Mouse (Mus musculus): Measurements from ENCODE around the gene Serpina7.

- no peak for TF ChIP-seq GATA1 (IDR thresholded peaks at IDR 0.05; ENCODE audit: borderline replicate concordance, low read length)
- no peak for TF ChIP-seq FLI1 (IDR thresholded peaks at IDR 0.05; ENCODE audit: low read length)
These were observed 21.0 kb downstream of the Serpina7 start for GRCm38 (mm10) chrX:139064078-139064477.
